Mouse (Mus musculus) small intestine, adult 2 months (tissue): ENCODE results near the gene Nav1. TPM values are rescaled to one million over a fixed set of nuclear protein-coding genes. Genes with fewer than 3 reads are reported as not detected.

ENCODE experiments used
- H3K27ac ChIP-seq: fragments of 200-500 bp; 2 replicates; pipeline ENCODE4 v1.5.1; 2012; ENCODE audit warnings: low read depth, low read length, control low read depth, inconsistent platforms; ENCODE audit not compliant: insufficient read depth
- H3K27me3 ChIP-seq: fragments of 200-500 bp; 2 replicates; pipeline ENCODE4 v1.6.1; 2012; ENCODE audit warnings: mild to moderate bottlenecking, moderate library complexity, low read length, inconsistent platforms; ENCODE audit not compliant: control insufficient read depth, insufficient read depth
- H3K36me3 ChIP-seq: fragments of 200-500 bp; 2 replicates; pipeline ENCODE4 v1.6.1; 2012; ENCODE audit warnings: mild to moderate bottlenecking, low read length, control low read depth, inconsistent platforms; ENCODE audit not compliant: control insufficient read depth, insufficient read depth
- H3K4me1 ChIP-seq: fragments of 200-500 bp; 2 replicates; pipeline ENCODE4 v1.6.1; 2012; ENCODE audit warnings: low read length, inconsistent platforms, mixed read lengths; ENCODE audit not compliant: control insufficient read depth, insufficient read depth, insufficient read length
- H3K4me3 ChIP-seq: fragments of 200-500 bp; 2 replicates; pipeline ENCODE4 v1.5.1; 2012; ENCODE audit warnings: low read depth, mild to moderate bottlenecking, control low read depth, inconsistent platforms, low read length, moderate library complexity
- CTCF ChIP-seq: fragments of 200-500 bp; IDR thresholded peaks from 2 replicates; pipeline ENCODE4 v1.5.1; 2012; ENCODE audit warnings: low read depth, mild to moderate bottlenecking, control low read depth, inconsistent platforms, low read length, moderate library complexity, mixed read lengths; ENCODE audit not compliant: insufficient replicate concordance, insufficient read length; ENCODE audit errors: extremely low read depth
- POLR2A ChIP-seq: fragments of 200-500 bp; IDR thresholded peaks from 2 replicates; pipeline ENCODE4 v1.6.1; 2012; ENCODE audit warnings: low read depth, mild to moderate bottlenecking, control low read depth, inconsistent platforms, low read length, moderate library complexity
- WGBS: fragments of 180-500 bp; shearing (Covaris S2); methylation state at CpG from one replicate; pipeline ENCODE4 v1.1.7; 2018; 5-methylcytosine and 5-hydroxymethylcytosine counted together
- polyA plus RNA-seq: library from polyadenylated mRNA; depleted of rRNA; stranded (reverse); fragments of >200 nt; gene quantifications from 2 replicates; pipeline ENCODE4 v1.2.3, GENCODE M21; 2012

Nav1 gene
- polyA plus RNA-seq, 1 experiment: 6.2 TPM

- H3K27ac ChIP-seq: no peak overlapping the region
- peaks cover 5% of the 10 kb centered on the region; the same call in 1 of the 2 replicates for H3K36me3 ChIP-seq
- no peak overlapping the region for H3K4me3 ChIP-seq
- no peaks in the 10 kb centered on the region for H3K27me3 ChIP-seq
- H3K4me1 ChIP-seq: no peaks in the 10 kb centered on the region
- WGBS: 90% methylated on average over 13 of the region's 13 CpGs
- no peak for TF ChIP-seq CTCF
- TF ChIP-seq POLR2A: no peak
Observed at GRCm38 (mm10) chr1:135470546-135470945, 136.5 kb downstream of the Nav1 start.

- 94% methylated on average over 5 of the region's 5 CpGs for WGBS
- TF ChIP-seq CTCF (no peak), POLR2A (no peak)
- Histone ChIP-seq H3K4me3 (no peak overlapping the region), H3K27me3 (no peaks in the 10 kb centered on the region), H3K4me1 (no peaks in the 10 kb centered on the region; the same call in 1 of the 2 replicates), H3K36me3 (peaks cover 10% of the 10 kb centered on the region; the same call in 1 of the 2 replicates), H3K27ac (no peak overlapping the region)
Observed at GRCm38 (mm10) chr1:135467462-135467861, 139.6 kb downstream of the Nav1 start.

GRCm38 (mm10) chr1:135466935-135467334 is 140.2 kb downstream of the Nav1 start:
- whole genome bisulfite sequencing: 26% methylated on average over 3 of the region's 3 CpGs

GRCm38 (mm10) chr1:135465734-135466133 is 141.4 kb downstream of the Nav1 start:
- no peaks in the 10 kb centered on the region; the same call in 1 of the 2 replicates for H3K4me1 ChIP-seq

More at GRCm38 (mm10) chr1:135466935-135467334, 140.2 kb downstream of the Nav1 start:
- TF ChIP-seq CTCF (no peak), POLR2A (no peak)
- H3K36me3 ChIP-seq: peaks cover 9% of the 10 kb centered on the region; the same call in 1 of the 2 replicates
- no peaks in the 10 kb centered on the region for H3K27me3 ChIP-seq
- H3K4me1 ChIP-seq: no peaks in the 10 kb centered on the region; the same call in 1 of the 2 replicates
- no peak overlapping the region for H3K27ac ChIP-seq
- H3K4me3 ChIP-seq: no peak overlapping the region

GRCm38 (mm10) chr1:135462736-135463135 is 144.4 kb downstream of the Nav1 start:
- Histone ChIP-seq H3K4me3 (no peak overlapping the region), H3K36me3 (peaks cover 10% of the 10 kb centered on the region; the same call in 1 of the 2 replicates), H3K4me1 (no peaks in the 10 kb centered on the region; the same call in 1 of the 2 replicates), H3K27ac (peak overlapping the region; percentile 35), H3K27me3 (no peaks in the 10 kb centered on the region)
- TF ChIP-seq CTCF (no peak), POLR2A (no peak)
- WGBS: 67% methylated on average over 8 of the region's 8 CpGs

More at GRCm38 (mm10) chr1:135465734-135466133, 141.4 kb downstream of the Nav1 start:
- 93% methylated on average over 18 of the region's 19 CpGs for WGBS
- TF ChIP-seq POLR2A (no peak), CTCF (no peak)
- H3K36me3 ChIP-seq: peaks cover 7% of the 10 kb centered on the region; the same call in 1 of the 2 replicates
- no peak overlapping the region for H3K4me3 ChIP-seq
- H3K27ac ChIP-seq: no peak overlapping the region
- no peaks in the 10 kb centered on the region for H3K27me3 ChIP-seq

- Histone ChIP-seq H3K27me3 (no peaks in the 10 kb centered on the region), H3K36me3 (peaks cover 10% of the 10 kb centered on the region; the same call in 1 of the 2 replicates), H3K27ac (peak overlapping the region; percentile 35), H3K4me1 (no peaks in the 10 kb centered on the region; the same call in 1 of the 2 replicates), H3K4me3 (no peak overlapping the region)
- TF ChIP-seq CTCF (no peak), POLR2A (no peak)
- 74% methylated on average over 4 of the region's 4 CpGs for WGBS
Observed at GRCm38 (mm10) chr1:135462304-135462703, 144.8 kb downstream of the Nav1 start.

GRCm38 (mm10) chr1:135461097-135461730 is 145.9 kb downstream of the Nav1 start:
- 83% methylated on average over 3 of the region's 3 CpGs for WGBS
- Histone ChIP-seq H3K36me3 (peaks cover 9% of the 10 kb centered on the region; the same call in 1 of the 2 replicates), H3K27me3 (no peaks in the 10 kb centered on the region), H3K4me1 (no peaks in the 10 kb centered on the region; the same call in 1 of the 2 replicates), H3K27ac (no peak overlapping the region), H3K4me3 (no peak overlapping the region)
- TF ChIP-seq CTCF: peak; percentile 84; the same call in 1 of the 2 replicates
- no peak for TF ChIP-seq POLR2A
